Mouse (Mus musculus) CH12.LX (cell line): ENCODE results near the gene Ccl4.

Experiments
- MAX ChIP-seq: IDR thresholded peaks from 2 replicates; pipeline ENCODE4 v1.6.1; 2011; ENCODE audit warnings: low read length, improper control_type of control experiment
- RCOR1 ChIP-seq: conservative IDR thresholded peaks from 2 replicates; pipeline ENCODE4 v1.6.1; 2012; ENCODE audit warnings: low read depth, mild to moderate bottlenecking, inconsistent platforms, low read length, improper control_type of control experiment
- UBTF ChIP-seq: IDR thresholded peaks from 2 replicates; pipeline ENCODE4 v1.6.1; 2012; ENCODE audit warnings: low read depth, mild to moderate bottlenecking, inconsistent platforms, low read length, improper control_type of control experiment, moderate library complexity
- USF2 ChIP-seq: conservative IDR thresholded peaks from 2 replicates; pipeline ENCODE4 v1.6.1; 2011; ENCODE audit warnings: low read depth, low read length, improper control_type of control experiment

DNA sequence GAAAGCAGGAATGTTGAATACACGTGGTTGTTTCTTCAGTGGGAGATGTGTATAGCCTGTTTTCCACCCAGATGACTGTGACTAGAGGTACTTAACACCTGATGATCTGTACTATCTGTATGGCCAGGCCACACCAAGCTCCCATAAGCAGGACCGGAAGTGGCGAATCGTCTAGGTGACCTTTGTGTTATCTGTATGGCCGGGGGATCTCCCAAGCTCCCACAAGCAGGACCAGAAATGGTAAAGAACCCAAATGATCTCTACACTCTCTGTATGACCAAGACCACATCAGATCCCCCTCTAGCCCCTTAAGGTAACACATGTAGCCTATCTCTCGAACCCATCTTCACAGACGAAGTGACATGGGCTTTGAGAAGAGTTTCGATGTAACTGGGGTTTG lies 7.8 kb upstream of the Ccl4 start:
- TF ChIP-seq RCOR1 (no peak), MAX (no peak), UBTF (no peak), USF2 (no peak)
